Mouse (Mus musculus) urinary bladder, postnatal 36 days (tissue): Measurements from ENCODE around the gene Pde1a.

Experiments
- DNase-seq, 2 experiments: peaks; one replicate each; pipeline ENCODE4 v3.0.0; 2022; ENCODE audit warnings: low spot score in 2 of 2, mixed read lengths in 1 of 2

Pde1a gene

GRCm38 (mm10) chr2:80046751-80047513 lies 82.3 kb downstream of the Pde1a start:
- DNase-seq, result no peak

DNA sequence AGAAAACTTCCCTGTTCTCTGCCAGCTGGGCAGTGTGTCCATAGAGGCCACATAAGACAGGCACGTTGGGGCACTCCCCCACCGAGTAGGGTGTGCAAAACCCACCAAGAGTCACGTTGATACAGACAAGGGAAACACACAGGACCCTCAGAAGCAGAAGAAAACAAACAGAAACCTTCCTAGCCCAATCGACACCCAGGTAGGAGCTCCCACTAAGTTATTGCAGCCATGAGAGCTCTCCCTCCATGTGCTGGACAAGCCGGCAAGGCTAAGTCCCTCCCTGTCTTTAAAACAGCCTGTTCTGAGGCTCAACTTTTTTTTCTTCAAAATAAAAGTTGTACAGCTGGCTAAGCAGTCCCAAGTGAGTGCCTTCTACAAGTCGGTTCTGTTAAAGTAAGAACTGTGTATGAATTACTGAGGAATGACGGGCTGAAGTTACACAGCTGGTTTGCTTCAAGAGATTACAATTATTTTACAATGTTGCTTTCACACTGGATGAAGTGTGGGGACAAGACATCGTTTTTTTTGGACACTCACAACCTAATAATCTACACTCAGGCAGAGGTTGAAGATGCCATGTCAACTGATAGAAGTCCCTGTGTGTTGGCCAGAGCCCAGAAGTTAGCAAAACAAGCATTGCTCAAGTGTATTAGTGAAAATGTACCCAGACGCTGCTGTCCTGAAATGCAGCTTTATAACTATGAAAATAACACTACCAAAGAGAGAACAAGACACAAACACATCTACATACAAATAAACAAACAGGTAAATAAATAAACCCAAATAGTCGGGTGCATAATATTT lies 90.4 kb downstream of the Pde1a start:
- peak; percentile 3 to 30 for DNase-seq

- peak in 1 of 2 experiments; percentile 9 for DNase-seq
These were observed 91.3 kb downstream of the Pde1a start for GRCm38 (mm10) chr2:80037971-80038370.

- DNase-seq, result no peak
These were observed 100.2 kb downstream of the Pde1a start for GRCm38 (mm10) chr2:80029051-80029450.

GRCm38 (mm10) chr2:80026053-80026452 lies 103.2 kb downstream of the Pde1a start:
- DNase-seq, result no peak

- no peak for DNase-seq
These were observed 103.7 kb downstream of the Pde1a start for GRCm38 (mm10) chr2:80025597-80025996.

DNA sequence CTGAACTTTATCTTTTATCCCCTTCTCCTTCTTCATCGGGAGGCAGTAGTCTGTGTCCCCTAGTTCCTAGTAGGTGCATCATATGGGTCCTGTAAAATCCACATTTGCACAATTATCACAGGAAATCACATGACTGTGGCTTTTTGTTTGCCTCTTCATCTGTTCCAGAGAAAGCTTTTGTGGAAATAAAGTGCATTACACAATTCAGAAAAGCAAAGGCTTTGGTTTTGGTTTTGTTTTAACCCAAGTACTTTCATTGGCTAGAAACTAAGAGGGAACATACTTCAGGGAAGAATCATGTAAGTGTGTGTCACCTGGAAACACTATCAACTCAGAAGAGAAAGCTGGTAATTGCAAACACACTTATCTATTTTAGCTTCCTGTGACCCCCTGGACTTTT lies 104.2 kb downstream of the Pde1a start:
- DNase-seq, result no peak

- no peak for DNase-seq
These were observed 115.1 kb downstream of the Pde1a start for GRCm38 (mm10) chr2:80014161-80014560.

DNA sequence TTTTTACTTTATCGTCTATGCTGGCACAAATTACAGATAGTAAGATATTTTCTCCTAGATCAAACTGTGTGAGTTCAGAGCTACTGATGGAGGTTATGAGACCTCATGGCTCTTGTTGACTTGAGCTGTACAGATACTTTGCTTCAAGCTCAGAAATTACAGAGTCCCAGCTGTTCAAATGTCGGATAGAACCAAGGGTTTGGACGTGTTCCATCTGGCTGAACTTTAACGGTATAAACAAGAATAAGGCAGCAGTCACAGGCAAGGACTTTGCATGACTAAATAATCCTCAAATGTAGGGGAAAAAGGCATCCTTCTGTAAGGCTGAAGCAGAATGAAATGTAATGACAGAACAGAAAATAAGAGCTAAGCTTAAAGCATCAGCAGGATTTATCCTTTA lies 116.2 kb downstream of the Pde1a start:
- no peak for DNase-seq

DNA sequence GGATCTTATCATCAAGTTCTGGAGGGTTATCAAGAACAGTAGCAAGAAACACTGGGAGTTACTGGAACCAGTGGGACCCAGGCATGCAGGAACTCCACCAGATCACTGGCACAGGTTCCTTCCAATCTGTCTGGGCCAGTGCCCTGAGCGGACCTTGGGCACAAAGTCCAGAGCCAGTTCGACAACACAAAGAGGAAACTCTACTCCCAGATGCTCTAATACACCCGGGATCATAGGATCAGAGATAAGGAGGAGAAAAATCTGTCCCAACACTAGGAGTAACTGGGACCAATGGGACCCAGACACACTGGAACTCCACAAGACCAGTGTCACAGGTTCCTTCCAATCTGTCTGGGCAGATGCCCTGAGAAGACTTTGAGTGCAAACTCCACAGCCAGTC lies 130.1 kb downstream of the Pde1a start:
- no peak for DNase-seq

DNA sequence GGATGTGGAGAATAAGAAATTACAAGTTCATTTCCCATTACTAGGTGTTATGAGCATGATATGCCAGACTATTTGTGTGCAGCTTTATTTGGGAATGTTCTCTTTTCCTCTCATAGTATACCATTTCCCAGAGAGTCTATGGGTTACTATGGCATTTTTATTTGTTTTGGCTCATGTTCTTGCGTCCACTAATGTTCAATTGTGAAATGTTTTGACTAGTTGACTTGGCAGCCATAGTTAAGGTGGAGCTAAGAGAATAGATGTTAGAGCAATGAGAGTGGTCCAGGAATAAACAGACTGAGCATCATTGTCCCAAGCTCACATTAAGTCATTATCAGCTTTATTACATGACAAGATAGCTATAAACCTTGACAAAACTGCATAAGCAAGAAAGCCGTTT lies 130.8 kb downstream of the Pde1a start:
- no peak for DNase-seq

DNA sequence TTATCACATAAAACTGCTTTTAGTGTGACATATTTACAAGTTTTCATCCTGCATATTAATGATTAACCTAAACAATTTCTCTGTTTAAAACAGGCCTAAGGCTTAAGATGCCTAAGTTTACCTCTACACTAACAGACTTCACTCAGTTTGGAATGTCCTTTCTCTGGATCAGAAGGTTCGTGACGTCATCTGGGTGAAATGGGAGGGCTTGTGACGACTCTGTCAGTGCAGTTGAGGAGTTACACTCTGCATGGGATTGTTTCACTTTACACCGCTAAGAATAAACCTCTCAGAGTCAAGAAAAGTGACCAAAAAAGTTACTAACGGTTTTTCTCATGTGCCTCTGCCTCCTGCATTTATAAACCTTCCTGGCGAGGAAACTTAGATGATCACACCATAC lies 137.6 kb downstream of the Pde1a start:
- no peak for DNase-seq

GRCm38 (mm10) chr2:79983778-79984177 lies 145.5 kb downstream of the Pde1a start:
- DNase-seq, result no peak

GRCm38 (mm10) chr2:79983222-79983632 lies 146.0 kb downstream of the Pde1a start:
- peak in 1 of 2 experiments; percentile 25 for DNase-seq

- DNase-seq, result no peak
These were observed 147.5 kb downstream of the Pde1a start for GRCm38 (mm10) chr2:79981781-79982180.

DNA sequence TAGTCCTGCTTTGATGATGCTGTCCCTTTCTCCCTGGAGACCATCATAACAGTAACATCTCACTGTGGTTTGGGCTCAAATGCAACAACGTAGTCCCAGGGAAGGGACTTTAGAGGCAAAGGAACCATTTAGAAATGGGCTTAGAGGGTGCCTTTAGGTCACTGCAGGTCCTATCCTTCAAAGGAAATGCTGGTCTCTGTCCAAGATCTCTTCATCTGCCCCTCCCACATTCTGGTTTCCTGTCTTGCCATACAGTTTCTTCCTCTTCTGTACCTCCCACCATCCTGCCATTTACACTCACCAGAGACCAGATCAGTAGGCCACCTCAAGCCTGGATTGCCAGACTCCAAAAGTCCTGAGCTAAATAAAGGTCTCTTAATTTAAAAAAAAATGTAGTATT lies 150.3 kb downstream of the Pde1a start:
- DNase-seq, result no peak

DNA sequence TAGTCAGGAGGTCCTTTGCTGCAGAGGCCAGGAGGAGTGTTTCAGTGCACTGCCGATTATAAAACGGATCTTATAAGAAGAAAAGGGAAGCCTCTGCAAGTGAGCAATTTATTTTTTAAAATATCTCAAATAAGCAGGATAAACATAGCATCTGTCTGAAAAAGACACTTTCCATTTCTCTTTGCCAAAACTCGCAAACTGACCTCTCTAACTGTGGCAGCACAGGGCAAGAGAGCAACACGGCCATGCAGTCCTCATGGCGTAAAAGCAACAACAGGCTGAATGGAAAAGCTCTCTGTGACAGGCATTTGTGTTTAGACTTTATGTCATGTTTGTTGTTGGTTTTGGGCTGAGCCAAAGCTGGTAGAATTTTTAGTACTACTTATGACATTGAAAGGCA lies 152.0 kb downstream of the Pde1a start:
- DNase-seq, result no peak

DNA sequence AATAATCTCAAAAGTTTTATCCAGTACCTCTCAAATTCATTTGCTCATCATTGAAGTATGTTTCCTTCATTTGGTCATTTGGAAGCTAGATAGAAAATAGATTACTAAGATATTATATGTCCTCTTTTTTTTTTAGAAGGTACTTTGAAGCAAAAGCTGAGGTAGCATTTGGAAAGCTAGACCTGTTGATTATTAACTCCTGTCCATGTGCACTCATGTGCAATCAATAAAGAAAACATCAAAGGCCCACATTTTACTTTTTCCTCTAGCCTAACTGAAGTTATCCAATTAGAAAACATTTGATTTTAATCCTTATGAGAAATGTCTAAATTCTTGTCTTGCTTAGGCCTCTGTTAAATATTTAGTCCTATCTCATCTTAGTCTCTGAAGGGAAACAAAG lies 153.3 kb downstream of the Pde1a start:
- no peak for DNase-seq

DNA sequence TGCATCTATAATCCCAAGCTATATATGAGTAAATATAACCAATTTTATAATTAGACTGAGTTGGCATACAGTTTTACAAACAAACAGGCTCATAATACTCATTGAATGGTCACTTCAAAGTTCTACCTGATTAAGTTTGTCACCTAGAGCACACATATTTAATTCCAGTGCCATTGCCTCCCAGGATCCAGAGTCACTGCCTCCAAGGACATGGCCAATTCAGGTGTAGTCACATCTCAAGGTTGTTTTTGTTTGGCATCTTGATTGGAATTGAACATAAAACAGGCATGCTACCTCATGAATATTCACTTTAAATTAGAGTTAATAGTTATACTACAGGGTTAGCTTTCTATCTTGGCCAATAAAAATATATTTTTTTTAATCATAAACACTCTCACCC lies 157.0 kb downstream of the Pde1a start:
- DNase-seq, result no peak

DNA sequence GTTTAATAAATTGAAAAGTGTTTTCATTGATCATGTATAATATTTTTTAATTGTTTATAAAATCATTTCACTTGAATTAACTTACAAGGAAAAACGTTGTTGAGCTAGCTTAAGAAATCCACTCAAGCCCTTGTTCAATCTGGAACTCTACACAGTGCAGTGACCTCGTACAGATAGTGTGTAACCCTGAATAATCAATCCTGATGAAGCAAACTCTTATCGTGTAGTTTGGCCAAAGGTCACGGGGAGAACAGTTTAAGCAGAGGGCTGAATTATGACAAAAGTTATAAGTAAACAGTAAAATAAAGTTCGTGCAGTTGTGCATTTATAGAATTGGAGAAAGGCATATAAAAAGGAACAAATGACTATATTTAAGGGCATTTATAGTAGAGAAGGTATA lies 159.7 kb downstream of the Pde1a start:
- no peak for DNase-seq

- no peak for DNase-seq
These were observed 162.4 kb downstream of the Pde1a start for GRCm38 (mm10) chr2:79966681-79967506.

GRCm38 (mm10) chr2:79966086-79966485 lies 163.2 kb downstream of the Pde1a start:
- no peak for DNase-seq
